Mouse (Mus musculus) T-helper 2 cell (primary cell): ENCODE measurements around the gene Marc1.

ENCODE experiments used
- in situ Hi-C: fragments of 300-600 bp; cut with MboI, MseI; formaldehyde crosslinking; loops from one replicate; pipeline ENCODE4 v1.15.1; 2025; ENCODE audit warnings: high pct_unique_total_duplicates

Gene Marc1

GRCm38 (mm10) chr1:184810780-184811575 is at the start of gene Marc1:
Gene Marc1, minus strand, starts transcription at chr1:184811313.
- in situ Hi-C loops = no loop called here

GRCm38 (mm10) chr1:184860276-184860675 is 49.2 kb upstream of the Marc1 start:
- in situ Hi-C loops = no loop called here

GRCm38 (mm10) chr1:184858253-184858652 is 47.1 kb upstream of the Marc1 start:
- in situ Hi-C loops = no loop called here

- in situ Hi-C loops = no loop called here
Observed at GRCm38 (mm10) chr1:184857216-184857615, 46.1 kb upstream of the Marc1 start.

- in situ Hi-C loops = loop anchor here (5.0 kb wide), 1 partner anchor 338 kb away; no protein-coding TSS in a partner anchor
Observed at GRCm38 (mm10) chr1:184853922-184854321, 42.8 kb upstream of the Marc1 start.

GRCm38 (mm10) chr1:184853339-184853738 is 42.2 kb upstream of the Marc1 start:
- in situ Hi-C loops = loop anchor here (5.0 kb wide), 1 partner anchor 339 kb away; no protein-coding TSS in a partner anchor

GRCm38 (mm10) chr1:184851741-184852618 is 40.9 kb upstream of the Marc1 start:
- in situ Hi-C loops = loop anchor here (5.0 kb wide), 1 partner anchor 340 kb away; no protein-coding TSS in a partner anchor

- in situ Hi-C loops = loop anchor here (5.0 kb wide), 1 partner anchor 341 kb away; no protein-coding TSS in a partner anchor
Observed at GRCm38 (mm10) chr1:184851166-184851565, 40.1 kb upstream of the Marc1 start.

- in situ Hi-C loops = no loop called here
Observed at GRCm38 (mm10) chr1:184846973-184847372, 35.9 kb upstream of the Marc1 start.

GRCm38 (mm10) chr1:184846092-184846750 is 35.1 kb upstream of the Marc1 start, which contains the start of gene Marc2:
Gene Marc2, minus strand, starts transcription at chr1:184846451.
- in situ Hi-C loops = no loop called here

- in situ Hi-C loops = no loop called here
Observed at GRCm38 (mm10) chr1:184845111-184846071, 34.3 kb upstream of the Marc1 start.

- in situ Hi-C loops = no loop called here
Observed at GRCm38 (mm10) chr1:184844326-184845066, 33.4 kb upstream of the Marc1 start.

GRCm38 (mm10) chr1:184837649-184838048 is 26.5 kb upstream of the Marc1 start:
- in situ Hi-C loops = no loop called here

- in situ Hi-C loops = no loop called here
Observed at GRCm38 (mm10) chr1:184836350-184836749, 25.2 kb upstream of the Marc1 start.

GRCm38 (mm10) chr1:184833499-184833898 is 22.4 kb upstream of the Marc1 start:
- in situ Hi-C loops = no loop called here

GRCm38 (mm10) chr1:184832211-184832610 is 21.1 kb upstream of the Marc1 start:
- in situ Hi-C loops = no loop called here

- in situ Hi-C loops = no loop called here
Observed at GRCm38 (mm10) chr1:184829897-184830296, 18.8 kb upstream of the Marc1 start.

GRCm38 (mm10) chr1:184827175-184827701 is 16.1 kb upstream of the Marc1 start:
- in situ Hi-C loops = no loop called here

GRCm38 (mm10) chr1:184825093-184825492 is 14.0 kb upstream of the Marc1 start:
- in situ Hi-C loops = no loop called here
